In genomic region chr7:25614086-25614485, GRCm38 (mm10) we compare ENCODE assay signal across 19 mouse cellular contexts. TPM values are rescaled to one million over a fixed set of nuclear protein-coding genes. Genes with fewer than 3 reads are reported as not detected.
"Had no signal": no experiment of that assay in that cellular context is flagged by ENCODE, and none has a peak within 500 bp of the region (broad histone marks: within the 10 kb centered on the region; RNA-seq: fewer than 3 reads in every experiment).

No protein-coding gene starts in this region.

- H3K9me3 ChIP-seq: kidney, embryonic 15.5 days; limb, embryonic 15.5 days; liver, embryonic 12.5 days; midbrain, embryonic 10.5 days; neural tube, embryonic 15.5 days had no signal

- H3K27me3 ChIP-seq: limb, embryonic 15.5 days; neural tube, embryonic 15.5 days had no signal

- H3K4me3 ChIP-seq: kidney, embryonic 15.5 days; limb, embryonic 15.5 days; liver, embryonic 12.5 days; midbrain, embryonic 10.5 days; myocyte; neural tube, embryonic 15.5 days had no signal

- H3K36me3 ChIP-seq: kidney, embryonic 15.5 days; limb, embryonic 15.5 days; liver, embryonic 12.5 days; midbrain, embryonic 10.5 days; neural tube, embryonic 15.5 days had no signal

- DNase-seq: layer of hippocampus, adult 9-11 months; layer of hippocampus, postnatal 36 days; lung, embryonic 14.5 days; lung, postnatal 10 days; midbrain, embryonic 14.5 days; right cerebral cortex, adult 18-20 months; right cerebral cortex, postnatal 25 days; thymus, adult 2 months; thymus, postnatal 25 days had no signal

- H3K27ac ChIP-seq: kidney, embryonic 15.5 days; limb, embryonic 15.5 days; liver, embryonic 12.5 days; midbrain, embryonic 10.5 days; neural tube, embryonic 15.5 days; stomach, postnatal 0 days had no signal

RNA-seq across cellular contexts. Expression of gene Erich4, which starts 1.6 kb away (rescaled TPM):
- polyA plus RNA-seq: limb, embryonic 11.5 days; limb, embryonic 15.5 days; lung, embryonic 14.5 days; midbrain, embryonic 10.5 days; midbrain, embryonic 14.5 days; myocyte; neural tube, embryonic 11.5 days; neural tube, embryonic 15.5 days; stomach, postnatal 0 days; thymus, adult 2 months; urinary bladder, adult 2 months had no signal
